Mouse (Mus musculus): ENCODE results near the gene Brd2. TPM values are rescaled to one million over a fixed set of nuclear protein-coding genes. Genes with fewer than 3 reads are reported as not detected.

The Brd2 gene
- polyA plus RNA-seq, 1 experiment from 2014 or later = 145 TPM

DNA sequence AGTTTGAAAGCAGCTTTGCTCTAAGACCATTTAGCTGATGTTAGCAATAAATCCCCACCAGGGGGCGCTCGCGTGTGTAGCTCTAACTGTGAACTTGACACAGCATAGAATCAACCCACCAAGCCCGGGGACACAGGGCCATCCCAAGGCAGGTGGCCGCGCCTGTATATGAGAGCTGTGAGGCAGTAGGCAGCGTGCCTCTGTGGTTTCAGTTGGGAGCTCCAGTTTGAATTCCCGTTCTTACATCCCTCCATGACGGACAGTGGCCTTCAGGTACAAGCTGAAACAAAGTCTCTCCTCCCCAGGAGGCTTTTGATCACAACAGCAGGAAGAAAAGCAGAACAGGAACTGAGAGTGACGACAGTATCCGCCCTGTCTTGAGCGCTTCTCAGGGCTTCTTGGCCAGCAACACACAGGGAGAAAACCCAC, 20.8 kb downstream of the Brd2 start:
- H3K4me1 ChIP-seq = 0 out of 2 replicates have a peak, but pooled peaks cover 6% of the 10 kb centered on the region
- H3K4me3 ChIP-seq = peak overlapping the region; percentile 33
- 8% methylated on average over 12 of the region's 12 CpGs for WGBS
- no peaks in the 10 kb centered on the region for H3K36me3 ChIP-seq
- DNase-seq (ENCODE audit: low spot score) = peak; percentile 98
- H3K9me3 ChIP-seq (replicated peaks) = no peaks in the 10 kb centered on the region
- no peak overlapping the region for H3K27ac ChIP-seq
- H3K27me3 ChIP-seq (ENCODE audit: low read depth, poor library complexity, severe bottlenecking) = peaks cover 10% of the 10 kb centered on the region; the same call in 1 of the 2 replicates

GRCm38 (mm10) chr17:34101185-34101584, 21.2 kb downstream of the Brd2 start:
- peaks cover 10% of the 10 kb centered on the region; the same call in 1 of the 2 replicates for H3K27me3 ChIP-seq (ENCODE audit: low read depth, poor library complexity, severe bottlenecking)
- no peak for DNase-seq (ENCODE audit: low spot score)
- peak overlapping the region; percentile 33; the same call in 1 of the 2 replicates for H3K4me3 ChIP-seq
- 29% methylated on average over 5 of the region's 5 CpGs for WGBS
- no peaks in the 10 kb centered on the region for H3K9me3 ChIP-seq (replicated peaks)
- 0 out of 2 replicates have a peak, but pooled peaks cover 6% of the 10 kb centered on the region for H3K4me1 ChIP-seq
- H3K27ac ChIP-seq = no peak overlapping the region
- H3K36me3 ChIP-seq = no peaks in the 10 kb centered on the region

GRCm38 (mm10) chr17:34099531-34099930, 22.9 kb downstream of the Brd2 start:
- no peaks in the 10 kb centered on the region for H3K9me3 ChIP-seq (replicated peaks)
- WGBS = 71% methylated on average over 5 of the region's 5 CpGs
- no peaks in the 10 kb centered on the region for H3K36me3 ChIP-seq
- H3K4me1 ChIP-seq = 0 out of 2 replicates have a peak, but pooled peaks cover 6% of the 10 kb centered on the region
- H3K4me3 ChIP-seq = no peak overlapping the region
- DNase-seq (ENCODE audit: low spot score) = no peak
- H3K27ac ChIP-seq = no peak overlapping the region
- peaks cover 10% of the 10 kb centered on the region; the same call in 1 of the 2 replicates for H3K27me3 ChIP-seq (ENCODE audit: low read depth, poor library complexity, severe bottlenecking)

DNA sequence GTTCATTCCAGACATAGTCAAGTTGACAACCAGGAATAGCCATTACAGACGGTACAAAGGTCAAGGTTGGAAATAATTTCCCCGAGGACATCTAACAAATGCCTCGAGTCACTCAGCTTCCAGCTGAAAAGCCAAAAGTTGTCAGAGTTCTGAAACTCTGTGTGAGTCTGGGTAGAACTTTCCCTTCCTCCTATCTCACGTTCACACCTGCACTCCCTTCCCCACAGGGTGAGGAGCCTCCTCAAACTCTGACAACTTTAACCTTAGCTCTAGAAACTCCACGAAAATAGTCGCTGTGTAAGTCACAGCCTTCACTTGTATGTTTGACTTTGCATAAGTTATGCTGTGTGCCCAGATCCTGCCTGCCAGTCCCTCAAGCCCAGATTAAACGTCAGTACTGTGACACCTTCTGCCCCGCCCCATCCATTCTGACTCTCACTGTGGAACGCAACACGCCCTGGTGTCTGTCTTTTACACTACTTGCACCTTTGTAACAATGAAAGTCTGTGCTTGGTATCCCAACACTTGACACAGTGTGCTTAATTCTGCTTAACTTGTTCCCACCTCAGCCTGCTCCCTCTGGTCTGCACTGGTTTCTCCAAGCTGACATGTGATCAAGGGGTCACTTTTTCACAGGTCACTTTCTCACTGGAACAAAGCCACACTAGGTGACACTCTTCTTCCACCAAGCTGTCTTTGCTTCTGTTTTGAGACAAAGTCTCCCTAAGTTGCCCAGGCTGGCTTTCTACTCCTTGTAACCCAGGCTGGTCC, 23.5 kb downstream of the Brd2 start:
- Histone ChIP-seq H3K27ac (no peak overlapping the region), H3K36me3 (no peaks in the 10 kb centered on the region), H3K9me3 (replicated peaks) (no peaks in the 10 kb centered on the region), H3K27me3 (ENCODE audit: low read depth, poor library complexity, severe bottlenecking) (peaks cover 10% of the 10 kb centered on the region; the same call in 1 of the 2 replicates), H3K4me3 (no peak overlapping the region), H3K4me1 (peaks cover 12% of the 10 kb centered on the region)
- no peak for DNase-seq (ENCODE audit: low spot score)
- WGBS = 55% methylated on average over 10 of the region's 10 CpGs

DNA sequence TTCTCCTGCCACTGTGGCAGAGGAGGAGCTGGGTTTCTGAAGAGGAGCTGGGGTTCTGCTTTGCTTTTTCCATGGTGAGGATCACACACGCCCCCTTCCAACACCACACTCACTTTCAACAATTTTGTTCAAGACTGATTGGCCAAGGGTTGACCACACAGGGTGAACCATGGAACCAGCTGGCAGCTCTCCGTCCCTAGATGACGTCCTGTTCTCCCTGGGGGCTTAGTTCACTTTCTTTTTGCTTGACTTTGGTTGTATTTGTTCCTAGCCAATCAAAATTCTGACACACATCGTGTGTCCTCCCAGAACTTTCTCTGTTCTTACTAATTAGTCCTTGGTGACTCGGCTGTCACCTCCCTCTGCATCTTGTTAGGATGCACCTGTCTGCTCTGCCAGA, 25.2 kb downstream of the Brd2 start:
- WGBS = 75% methylated on average over 5 of the region's 5 CpGs
- Histone ChIP-seq H3K9me3 (replicated peaks) (no peaks in the 10 kb centered on the region), H3K27me3 (ENCODE audit: low read depth, poor library complexity, severe bottlenecking) (peaks cover 10% of the 10 kb centered on the region; the same call in 1 of the 2 replicates), H3K4me1 (peaks cover 28% of the 10 kb centered on the region), H3K36me3 (no peaks in the 10 kb centered on the region), H3K27ac (no peak overlapping the region), H3K4me3 (no peak overlapping the region)
- DNase-seq (ENCODE audit: low spot score) = no peak

DNA sequence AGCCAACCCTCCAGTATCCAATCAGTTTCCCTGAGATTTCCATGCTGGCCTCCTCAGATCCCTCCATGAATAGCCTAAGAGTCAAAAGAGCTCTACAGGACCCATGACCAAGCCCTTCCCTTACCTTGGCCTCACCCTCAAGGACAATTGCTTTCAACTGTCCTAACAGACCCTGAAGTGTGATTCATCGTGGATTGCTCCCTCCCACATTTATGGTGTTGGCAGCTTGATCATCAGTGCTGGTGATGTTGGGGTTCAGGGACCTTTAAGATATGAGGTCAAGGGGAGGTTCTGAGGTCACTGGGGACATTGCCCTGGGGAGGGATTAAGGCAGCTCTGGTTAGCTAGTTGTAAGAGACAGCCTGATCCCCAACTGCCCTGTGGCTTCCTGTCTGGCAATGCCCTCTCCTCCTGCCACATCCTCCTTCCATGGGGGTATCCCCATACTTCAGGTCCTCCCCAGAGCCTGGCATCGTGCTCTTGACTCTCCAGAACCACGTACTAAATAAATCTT, 25.9 kb downstream of the Brd2 start:
- Histone ChIP-seq H3K27ac (no peak overlapping the region), H3K27me3 (ENCODE audit: low read depth, poor library complexity, severe bottlenecking) (peaks cover 10% of the 10 kb centered on the region; the same call in 1 of the 2 replicates), H3K4me1 (peaks cover 28% of the 10 kb centered on the region), H3K4me3 (no peak overlapping the region), H3K36me3 (no peaks in the 10 kb centered on the region), H3K9me3 (replicated peaks) (no peaks in the 10 kb centered on the region)
- no peak for DNase-seq (ENCODE audit: low spot score)
- 83% methylated on average over 3 of the region's 3 CpGs for WGBS

DNA sequence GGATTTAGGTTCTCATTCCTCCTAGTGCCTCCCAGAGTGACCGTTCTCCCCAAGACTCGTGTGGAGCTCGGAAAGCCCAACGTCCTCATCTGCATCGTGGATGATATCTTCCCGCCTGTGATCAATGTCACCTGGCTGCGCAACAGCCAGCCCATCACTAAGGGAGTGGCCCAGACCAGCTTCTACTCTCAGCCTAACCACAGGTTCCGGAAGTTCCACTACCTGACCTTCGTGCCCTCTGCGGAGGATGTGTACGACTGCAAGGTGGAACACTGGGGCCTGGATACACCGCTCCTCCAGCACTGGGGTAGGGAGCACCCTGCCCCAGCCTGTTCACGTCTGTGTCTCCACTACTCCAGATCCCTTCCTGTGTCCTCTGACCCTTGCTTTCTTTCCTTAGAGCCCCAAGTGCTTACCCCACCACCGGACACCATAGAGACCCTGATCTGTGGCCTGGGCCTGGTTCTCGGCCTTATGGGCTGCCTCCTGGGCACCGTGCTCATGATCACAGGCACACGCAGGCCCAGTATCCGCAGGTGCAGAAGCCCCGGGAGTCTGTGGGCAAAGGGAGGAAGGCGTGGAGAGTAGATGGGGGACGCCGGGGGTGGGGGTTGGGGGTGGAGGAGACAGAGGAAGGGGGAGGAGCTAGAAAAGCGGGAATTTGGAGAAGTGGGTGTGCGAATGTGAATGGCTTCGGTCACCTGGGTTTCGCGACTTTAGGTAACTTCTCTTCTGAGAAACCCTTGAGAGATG, 28.0 kb downstream of the Brd2 start:
- H3K4me3 ChIP-seq = no peak overlapping the region
- H3K4me1 ChIP-seq = peaks cover 25% of the 10 kb centered on the region
- H3K27ac ChIP-seq = no peak overlapping the region
- DNase-seq (ENCODE audit: low spot score) = no peak
- no peaks in the 10 kb centered on the region for H3K27me3 ChIP-seq (ENCODE audit: low read depth, poor library complexity, severe bottlenecking)
- H3K9me3 ChIP-seq (replicated peaks) = no peaks in the 10 kb centered on the region
- H3K36me3 ChIP-seq = no peaks in the 10 kb centered on the region
- 84% methylated on average over 27 of the region's 27 CpGs for WGBS

DNA sequence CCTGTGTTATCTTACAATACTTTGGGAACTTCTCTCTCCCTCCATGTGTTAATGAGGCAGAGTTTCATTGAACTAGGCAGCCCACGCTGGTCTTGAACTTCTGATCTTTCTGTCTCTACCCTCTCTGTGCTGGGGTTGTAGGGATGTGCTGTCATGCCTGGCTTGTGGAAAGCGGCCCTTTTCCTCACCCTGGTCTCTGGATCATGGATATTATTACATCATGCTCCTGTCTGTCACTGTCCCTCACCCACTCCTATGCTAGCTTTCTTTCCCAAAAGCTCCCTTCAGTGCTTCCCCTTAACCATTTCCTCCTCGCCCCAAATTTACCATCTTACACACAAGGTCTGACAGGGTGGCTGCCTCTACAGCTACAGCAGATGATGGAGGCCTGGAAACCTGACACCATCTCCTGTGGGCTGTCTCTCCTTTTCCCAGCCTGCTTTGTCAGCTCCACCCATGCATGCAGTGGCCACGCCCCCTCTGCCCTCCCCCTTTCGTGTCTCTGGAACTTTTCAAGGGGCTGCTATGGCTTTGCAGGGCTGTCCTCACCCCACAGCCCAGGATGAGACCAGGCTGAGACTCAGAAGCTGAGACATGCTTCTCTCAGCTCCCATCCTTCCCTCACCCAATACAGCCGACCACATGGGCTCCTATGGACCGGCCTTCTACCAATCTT, 29.1 kb downstream of the Brd2 start:
- Histone ChIP-seq H3K4me1 (peaks cover 25% of the 10 kb centered on the region), H3K9me3 (replicated peaks) (no peaks in the 10 kb centered on the region), H3K27me3 (ENCODE audit: low read depth, poor library complexity, severe bottlenecking) (no peaks in the 10 kb centered on the region), H3K4me3 (0 out of 2 replicates have a peak overlapping the region, but pooled peaks have one; percentile 27), H3K27ac (peak overlapping the region; percentile 57; the same call in 1 of the 2 replicates), H3K36me3 (no peaks in the 10 kb centered on the region)
- DNase-seq (ENCODE audit: low spot score) = peak; percentile 87
- WGBS = 29% methylated on average over 7 of the region's 7 CpGs

DNA sequence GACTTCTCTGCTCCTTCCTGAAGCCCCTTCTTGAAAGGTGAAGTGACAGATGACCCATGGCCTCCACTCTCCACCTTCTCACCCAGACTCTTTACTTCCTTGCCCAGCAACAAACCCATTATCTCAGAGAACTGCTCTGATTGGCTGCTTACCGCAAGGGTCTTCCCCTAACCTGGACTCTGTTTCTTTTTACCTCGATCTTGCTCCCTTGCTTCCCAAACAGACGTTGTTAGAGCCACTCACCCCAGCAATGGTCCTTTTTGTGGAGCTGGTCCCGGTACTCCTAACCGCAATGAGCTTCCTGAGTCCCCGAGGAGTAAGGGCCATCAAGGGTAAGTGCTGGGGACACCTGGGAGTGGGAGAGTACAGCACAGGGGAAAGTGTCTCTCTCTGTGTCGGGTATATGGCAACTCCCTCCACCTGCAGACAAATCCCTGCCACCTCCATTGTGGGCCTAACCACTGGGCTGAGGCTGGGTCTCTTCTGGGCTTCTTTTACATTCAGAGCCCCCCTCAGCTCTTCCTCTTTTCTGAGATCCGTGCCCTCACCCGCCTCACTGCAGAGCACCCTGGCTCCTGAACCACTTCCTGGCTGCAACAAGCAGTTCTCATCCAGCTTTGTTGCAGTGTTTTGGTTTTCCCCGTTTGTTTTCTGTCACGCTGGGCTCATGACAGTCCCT, 30.1 kb downstream of the Brd2 start, which contains the start of gene H2-Oa:
Gene H2-Oa, plus strand, starts transcription at position 144 of the 679 bp plus-strand sequence.
- 0 out of 2 replicates have a peak within 1 kb of the TSS, but pooled peaks have one; percentile 12 for H3K27ac ChIP-seq
- H3K27me3 ChIP-seq (ENCODE audit: low read depth, poor library complexity, severe bottlenecking) = no peaks in the 10 kb centered on the region
- peaks cover 25% of the 10 kb centered on the region for H3K4me1 ChIP-seq
- WGBS = 31% methylated on average over 11 of the region's 11 CpGs
- no peaks in the 10 kb centered on the region for H3K36me3 ChIP-seq
- H3K4me3 ChIP-seq = no peak within 1 kb of the TSS
- no peak for DNase-seq (ENCODE audit: low spot score)
- H3K9me3 ChIP-seq (replicated peaks) = no peaks in the 10 kb centered on the region

GRCm38 (mm10) chr17:34090923-34091322, 31.5 kb downstream of the Brd2 start:
- no peak overlapping the region for H3K4me3 ChIP-seq
- peaks cover 25% of the 10 kb centered on the region for H3K4me1 ChIP-seq
- no peak overlapping the region for H3K27ac ChIP-seq
- 61% methylated on average over 7 of the region's 7 CpGs for WGBS
- DNase-seq (ENCODE audit: low spot score) = no peak
- H3K36me3 ChIP-seq = no peaks in the 10 kb centered on the region
- no peaks in the 10 kb centered on the region for H3K27me3 ChIP-seq (ENCODE audit: low read depth, poor library complexity, severe bottlenecking)
- H3K9me3 ChIP-seq (replicated peaks) = no peaks in the 10 kb centered on the region

- Histone ChIP-seq H3K36me3 (no peaks in the 10 kb centered on the region), H3K27ac (no peak overlapping the region), H3K27me3 (ENCODE audit: low read depth, poor library complexity, severe bottlenecking) (peaks cover 14% of the 10 kb centered on the region; the same call in 1 of the 2 replicates), H3K9me3 (replicated peaks) (no peaks in the 10 kb centered on the region), H3K4me1 (peaks cover 13% of the 10 kb centered on the region), H3K4me3 (no peak overlapping the region)
- WGBS = 91% methylated on average over 11 of the region's 11 CpGs
- DNase-seq (ENCODE audit: low spot score) = no peak
Observed at GRCm38 (mm10) chr17:34088124-34088523, 34.3 kb downstream of the Brd2 start.

- no peak for DNase-seq (ENCODE audit: low spot score)
- 69% methylated on average over 2 of the region's 2 CpGs for WGBS
Observed at GRCm38 (mm10) chr17:34087386-34087785, 35.0 kb downstream of the Brd2 start.

More at GRCm38 (mm10) chr17:34087386-34087785, 35.0 kb downstream of the Brd2 start:
- Histone ChIP-seq H3K27me3 (ENCODE audit: low read depth, poor library complexity, severe bottlenecking) (peaks cover 15% of the 10 kb centered on the region; the same call in 1 of the 2 replicates), H3K36me3 (no peaks in the 10 kb centered on the region), H3K27ac (no peak overlapping the region), H3K4me3 (no peak overlapping the region), H3K4me1 (peaks cover 7% of the 10 kb centered on the region), H3K9me3 (replicated peaks) (no peaks in the 10 kb centered on the region)
